Mouse (Mus musculus): ENCODE results near the gene Trank1.

GRCm38 (mm10) chr9:111408012-111408411 is 96.5 kb downstream of the Trank1 start:
- TF ChIP-seq CTCF (IDR thresholded peaks at IDR 0.05) = no peak
- no peak for TF ChIP-seq POLR2A (IDR thresholded peaks at IDR 0.05; ENCODE audit: insufficient read depth, low read depth, low read length)

Measured in heart, adult 2 months (tissue).